Mouse (Mus musculus): ENCODE results near the gene Sit1. TPM values are rescaled to one million over a fixed set of nuclear protein-coding genes. Genes with fewer than 3 reads are reported as not detected.

Sit1 gene
- total and polyA plus RNA-seq, 3 experiments: 0.31 TPM; not detected in 2

DNA sequence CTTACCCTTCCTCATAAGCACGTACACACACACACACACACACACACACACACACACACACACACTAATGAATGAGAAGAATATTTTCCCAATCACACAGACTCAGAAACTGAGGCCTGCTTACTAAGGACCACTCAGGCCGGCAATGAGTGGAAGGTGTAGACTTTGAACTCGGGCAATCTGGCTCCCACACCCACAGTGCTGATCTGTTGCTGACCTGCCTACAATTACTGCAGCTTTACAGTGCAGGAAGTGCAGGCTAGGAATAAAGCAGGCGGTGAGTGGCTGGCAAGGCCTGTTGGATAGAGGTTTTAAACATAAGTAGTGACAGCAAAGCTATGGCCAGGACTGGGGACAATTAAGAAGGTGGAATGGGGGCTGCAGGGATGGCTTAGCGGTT, 2.5 kb downstream of the Sit1 start:
- H3K27ac ChIP-seq: no peak overlapping the region
- H3K4me1 ChIP-seq (ENCODE audit: control insufficient read depth, insufficient read depth, low read length): no peaks in the 10 kb centered on the region; the same call in 1 of the 2 replicates
- intact Hi-C loops (cut with DNase I): loop anchor here (5.0 kb wide), 1 partner anchor 214 kb away; the partner anchor contains the start of gene Atp8b5
- no peak for DNase-seq
- no peaks in the 10 kb centered on the region for H3K36me3 ChIP-seq (ENCODE audit: control insufficient read depth, insufficient read depth, low read length)
- H3K4me3 ChIP-seq: no peak overlapping the region
- H3K79me2 ChIP-seq (replicated peaks; ENCODE audit: control insufficient read depth, insufficient read depth, low read length): no peaks in the 10 kb centered on the region
- H3K9ac ChIP-seq (ENCODE audit: low read depth, low read length): no peak overlapping the region
- WGBS: 91% methylated on average over 5 of the region's 5 CpGs
- no peaks in the 10 kb centered on the region for H3K27me3 ChIP-seq (ENCODE audit: control insufficient read depth, insufficient read depth, low read length)
- TF ChIP-seq EP300 (IDR thresholded peaks at IDR 0.05; ENCODE audit: insufficient read depth, low read depth, low read length) (no peak), POLR2A (IDR thresholded peaks at IDR 0.05; ENCODE audit: insufficient read depth, low read depth, low read length) (no peak), CTCF (IDR thresholded peaks at IDR 0.05) (no peak)

DNA sequence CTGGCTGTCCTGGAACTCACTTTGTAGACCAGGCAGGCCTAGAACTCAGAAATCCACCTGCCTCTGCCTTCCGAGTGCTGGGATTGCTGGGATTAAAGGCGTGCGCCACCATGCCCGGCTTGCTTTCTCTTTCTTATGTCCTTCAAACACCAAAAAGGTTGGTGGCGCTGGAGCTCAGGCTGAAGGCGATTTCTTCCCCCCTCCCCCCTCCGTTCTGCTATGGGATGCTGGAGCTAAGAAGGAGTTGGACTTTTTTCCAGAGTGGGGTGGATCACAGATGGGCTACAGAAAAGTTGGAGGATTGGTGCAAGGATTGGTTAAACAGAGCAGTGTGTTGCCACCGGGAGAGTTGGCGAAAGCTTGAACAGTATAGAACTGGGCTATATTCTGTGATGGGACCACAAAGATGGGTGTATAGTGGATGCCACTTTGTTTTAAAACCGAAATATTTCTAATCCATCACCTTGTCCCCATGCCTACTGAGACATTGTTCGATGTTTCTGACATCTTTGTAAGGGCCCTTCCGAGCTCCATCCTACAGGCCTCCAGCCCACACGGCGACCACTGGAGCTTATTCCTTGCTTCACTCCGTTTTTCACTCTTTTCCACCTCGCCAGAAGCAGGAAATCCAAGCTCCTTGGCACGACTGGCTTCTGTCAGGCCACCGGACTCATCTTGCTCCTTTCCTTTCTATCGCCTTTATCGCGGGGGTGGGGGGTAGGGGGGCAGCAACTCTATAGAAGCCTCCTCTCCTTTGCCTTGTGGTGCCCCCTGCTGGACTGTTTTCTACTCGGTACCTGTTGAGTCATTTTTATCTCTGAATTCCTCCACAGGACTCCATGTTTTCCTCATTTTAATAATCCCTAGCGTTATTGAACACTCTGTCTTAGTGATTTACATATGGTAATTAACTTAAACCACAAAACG, 4.4 kb downstream of the Sit1 start:
- DNase-seq: peak; percentile 63 to 70
- 48% methylated on average over 24 of the region's 24 CpGs for WGBS
- intact Hi-C loops (cut with DNase I): loop anchor here (2.0 kb wide), 1 partner anchor 36 kb away; no protein-coding TSS in a partner anchor
- no peaks in the 10 kb centered on the region for H3K79me2 ChIP-seq (replicated peaks; ENCODE audit: control insufficient read depth, insufficient read depth, low read length)
- H3K4me1 ChIP-seq (ENCODE audit: control insufficient read depth, insufficient read depth, low read length): no peaks in the 10 kb centered on the region; the same call in 1 of the 2 replicates
- no peaks in the 10 kb centered on the region for H3K36me3 ChIP-seq (ENCODE audit: control insufficient read depth, insufficient read depth, low read length)
- H3K27ac ChIP-seq: peak overlapping the region; percentile 88
- no peaks in the 10 kb centered on the region for H3K27me3 ChIP-seq (ENCODE audit: control insufficient read depth, insufficient read depth, low read length)
- H3K9ac ChIP-seq (ENCODE audit: low read depth, low read length): peak overlapping the region; percentile 40; the same call in 1 of the 2 replicates
- no peak overlapping the region for H3K4me3 ChIP-seq
- no peak for TF ChIP-seq EP300 (IDR thresholded peaks at IDR 0.05; ENCODE audit: insufficient read depth, low read depth, low read length)
- TF ChIP-seq CTCF (IDR thresholded peaks at IDR 0.05): peak; percentile 70
- TF ChIP-seq POLR2A (IDR thresholded peaks at IDR 0.05; ENCODE audit: insufficient read depth, low read depth, low read length): no peak

DNA sequence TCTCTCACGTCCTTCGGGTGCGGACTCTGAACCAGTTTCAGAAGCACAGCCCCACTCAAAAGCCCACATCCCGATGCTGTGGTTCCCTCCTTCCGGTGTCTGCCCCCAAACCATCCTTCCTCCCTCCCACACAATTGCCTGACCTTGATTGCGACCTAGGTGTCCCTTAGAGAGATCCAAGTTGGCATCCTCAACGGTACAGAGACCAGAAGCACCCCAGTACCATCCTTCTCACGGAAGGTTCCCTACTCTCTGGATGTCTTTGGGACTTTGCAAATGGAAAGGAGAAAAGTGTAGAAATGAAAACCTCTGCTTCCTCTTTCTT, 5.0 kb downstream of the Sit1 start:
- no peaks in the 10 kb centered on the region for H3K79me2 ChIP-seq (replicated peaks; ENCODE audit: control insufficient read depth, insufficient read depth, low read length)
- 32% methylated on average over 8 of the region's 8 CpGs for WGBS
- H3K36me3 ChIP-seq (ENCODE audit: control insufficient read depth, insufficient read depth, low read length): no peaks in the 10 kb centered on the region
- TF ChIP-seq EP300 (IDR thresholded peaks at IDR 0.05; ENCODE audit: insufficient read depth, low read depth, low read length) (no peak), POLR2A (IDR thresholded peaks at IDR 0.05; ENCODE audit: insufficient read depth, low read depth, low read length) (no peak), CTCF (IDR thresholded peaks at IDR 0.05) (no peak)
- H3K4me1 ChIP-seq (ENCODE audit: control insufficient read depth, insufficient read depth, low read length): no peaks in the 10 kb centered on the region; the same call in 1 of the 2 replicates
- H3K27me3 ChIP-seq (ENCODE audit: control insufficient read depth, insufficient read depth, low read length): no peaks in the 10 kb centered on the region
- peak overlapping the region; percentile 47 for H3K4me3 ChIP-seq
- H3K9ac ChIP-seq (ENCODE audit: low read depth, low read length): peak overlapping the region; percentile 56
- DNase-seq: no peak
- peak overlapping the region; percentile 88 for H3K27ac ChIP-seq
- intact Hi-C loops (cut with DNase I): loop anchor here (2.0 kb wide), 1 partner anchor 36 kb away; no protein-coding TSS in a partner anchor

DNA sequence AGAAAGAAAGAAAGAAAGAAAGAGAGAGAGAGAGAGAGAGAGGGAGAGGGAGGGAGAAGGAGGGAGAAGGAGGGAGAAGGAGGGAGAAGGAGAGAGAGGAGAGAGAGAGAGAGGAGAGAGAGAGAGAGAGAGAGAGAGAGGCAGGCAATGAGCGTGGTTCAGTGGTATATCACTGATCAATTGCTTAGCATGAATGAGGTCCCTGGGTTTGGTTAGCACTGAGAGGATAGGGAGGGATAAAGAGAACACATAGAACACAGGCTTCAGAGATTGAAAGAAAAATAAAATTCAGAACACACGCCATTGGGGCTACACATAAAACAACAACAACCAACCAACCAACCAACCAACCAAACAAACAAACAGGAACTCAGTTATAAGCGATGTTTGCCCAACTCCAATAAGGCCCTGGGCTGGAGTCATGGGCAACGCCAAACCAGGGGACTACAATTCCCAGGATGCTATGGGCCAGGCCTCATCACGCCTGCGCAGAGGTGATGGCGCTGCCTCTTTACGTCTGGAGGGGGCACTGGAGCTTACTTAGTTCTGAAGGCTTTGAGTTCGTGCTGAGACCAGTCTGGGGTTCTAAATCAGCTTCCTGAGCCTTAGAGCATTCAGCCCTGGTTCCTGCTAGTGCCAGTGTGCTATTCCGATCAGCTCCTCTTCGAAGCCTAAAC, 5.5 kb downstream of the Sit1 start:
- DNase-seq: peak; percentile 89 to 90
- H3K36me3 ChIP-seq (ENCODE audit: control insufficient read depth, insufficient read depth, low read length): no peaks in the 10 kb centered on the region
- no peaks in the 10 kb centered on the region; the same call in 1 of the 2 replicates for H3K4me1 ChIP-seq (ENCODE audit: control insufficient read depth, insufficient read depth, low read length)
- H3K27ac ChIP-seq: peak overlapping the region; percentile 88
- intact Hi-C loops (cut with DNase I): loop anchor here (2.0 kb wide), 1 partner anchor 35 kb away; no protein-coding TSS in a partner anchor
- TF ChIP-seq EP300 (IDR thresholded peaks at IDR 0.05; ENCODE audit: insufficient read depth, low read depth, low read length) (peak; percentile 50; the same call in 1 of the 2 replicates), POLR2A (IDR thresholded peaks at IDR 0.05; ENCODE audit: insufficient read depth, low read depth, low read length) (peak; percentile 75), CTCF (IDR thresholded peaks at IDR 0.05) (peak; percentile 80)
- H3K79me2 ChIP-seq (replicated peaks; ENCODE audit: control insufficient read depth, insufficient read depth, low read length): no peaks in the 10 kb centered on the region
- peak overlapping the region; percentile 47 for H3K4me3 ChIP-seq
- peak overlapping the region; percentile 56 for H3K9ac ChIP-seq (ENCODE audit: low read depth, low read length)
- H3K27me3 ChIP-seq (ENCODE audit: control insufficient read depth, insufficient read depth, low read length): no peaks in the 10 kb centered on the region
- WGBS: 17% methylated on average over 11 of the region's 11 CpGs

DNA sequence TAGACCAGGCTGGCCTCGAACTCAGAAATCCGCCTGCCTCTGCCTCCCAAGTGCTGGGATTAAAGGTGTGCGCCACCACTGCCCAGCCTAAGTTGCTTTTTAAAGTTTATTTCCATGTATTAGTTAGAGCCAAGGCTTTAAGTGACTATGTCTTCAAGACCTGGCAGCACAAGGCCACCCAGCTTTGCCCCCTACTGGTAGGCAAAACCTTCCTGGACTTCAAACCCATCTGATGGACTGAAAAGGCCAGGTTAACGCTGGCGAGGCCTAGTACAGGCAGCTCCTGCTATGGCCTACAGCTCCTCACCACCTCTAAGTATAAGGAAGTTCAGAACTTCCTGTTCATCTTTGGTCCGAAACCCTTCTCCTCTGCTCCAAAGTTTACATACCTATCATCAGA, 6.9 kb downstream of the Sit1 start:
- H3K79me2 ChIP-seq (replicated peaks; ENCODE audit: control insufficient read depth, insufficient read depth, low read length): no peaks in the 10 kb centered on the region
- H3K27me3 ChIP-seq (ENCODE audit: control insufficient read depth, insufficient read depth, low read length): no peaks in the 10 kb centered on the region
- H3K4me1 ChIP-seq (ENCODE audit: control insufficient read depth, insufficient read depth, low read length): no peaks in the 10 kb centered on the region; the same call in 1 of the 2 replicates
- H3K27ac ChIP-seq: no peak overlapping the region
- TF ChIP-seq POLR2A (IDR thresholded peaks at IDR 0.05; ENCODE audit: insufficient read depth, low read depth, low read length): no peak
- peak; percentile 38 for TF ChIP-seq CTCF (IDR thresholded peaks at IDR 0.05)
- TF ChIP-seq EP300 (IDR thresholded peaks at IDR 0.05; ENCODE audit: insufficient read depth, low read depth, low read length): no peak
- no peak for DNase-seq
- no peak overlapping the region for H3K9ac ChIP-seq (ENCODE audit: low read depth, low read length)
- intact Hi-C loops (cut with DNase I): no loop called here
- WGBS: 80% methylated on average over 6 of the region's 6 CpGs
- no peak overlapping the region for H3K4me3 ChIP-seq
- no peaks in the 10 kb centered on the region for H3K36me3 ChIP-seq (ENCODE audit: control insufficient read depth, insufficient read depth, low read length)
